8 mouse cellular contexts compared by ENCODE assay signal in the genomic region with DNA sequence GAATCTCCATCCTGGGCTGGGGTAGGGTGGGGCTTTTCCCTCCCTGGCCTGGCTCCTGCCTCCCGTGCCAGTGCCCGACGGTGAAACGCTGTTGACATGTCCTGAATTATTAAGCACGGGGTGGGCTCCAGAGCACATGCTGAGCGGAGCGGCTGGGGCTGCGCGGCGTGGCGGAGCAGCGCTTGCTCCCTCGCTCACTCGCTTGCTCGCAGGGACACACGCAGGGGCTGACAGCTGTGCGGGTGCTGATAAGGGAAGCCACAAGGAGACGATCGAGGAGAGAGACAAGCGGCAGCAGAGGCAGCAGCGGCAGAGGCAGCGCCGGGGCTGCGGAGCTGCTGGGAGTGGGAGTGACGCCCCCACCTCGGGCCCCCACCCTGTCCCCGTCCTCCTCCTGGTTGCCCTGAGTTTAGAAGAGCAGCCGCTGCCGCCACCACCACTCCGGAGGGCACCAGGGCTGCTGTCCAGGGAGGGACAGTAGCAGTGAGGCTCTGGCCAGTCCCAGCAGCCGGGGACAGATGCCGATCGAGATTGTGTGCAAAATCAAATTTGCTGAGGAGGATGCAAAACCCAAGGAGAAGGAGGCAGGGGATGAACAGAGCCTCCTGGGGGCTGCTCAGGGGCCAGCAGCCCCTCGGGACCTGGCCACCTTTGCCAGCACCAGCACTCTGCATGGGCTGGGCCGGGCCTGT. TPM values are rescaled to one million over a fixed set of nuclear protein-coding genes. Genes with fewer than 3 reads are reported as not detected.
DNase-seq lines count a peak whose midpoint lies in the region; ATAC-seq lines count a peak whose summit lies in the region.

Gene Asic4 (plus strand): TSS at position 123 of the 692 bp plus-strand sequence.

- H3K4me1 ChIP-seq in heart, embryonic 16.5 days (ENCODE audit: control insufficient read depth, insufficient read depth, low read length) = peaks cover 42% of the 10 kb centered on the region
- H3K4me1 ChIP-seq in hindbrain, embryonic 11.5 days (replicated peaks; ENCODE audit: control insufficient read depth, insufficient read depth, low read length) = peaks cover 44% of the 10 kb centered on the region

- no peaks in the 10 kb centered on the region for H3K36me3 ChIP-seq in heart, embryonic 16.5 days (ENCODE audit: control insufficient read depth, insufficient read depth)
- H3K36me3 ChIP-seq in hindbrain, embryonic 11.5 days (ENCODE audit: control insufficient read depth, insufficient read depth, low read length) = peaks cover 2% of the 10 kb centered on the region; the same call in 1 of the 2 replicates

- H3K9me3 ChIP-seq in heart, embryonic 16.5 days (replicated peaks; ENCODE audit: control insufficient read depth, low read length) = no peaks in the 10 kb centered on the region
- H3K9me3 ChIP-seq in hindbrain, embryonic 11.5 days (ENCODE audit: control insufficient read depth, low read length) = no peaks in the 10 kb centered on the region

- H3K9ac ChIP-seq in heart, embryonic 16.5 days (ENCODE audit: low read length) = peak within 1 kb of the TSS; percentile 57; the same call in 1 of the 2 replicates
- H3K9ac ChIP-seq in hindbrain, embryonic 11.5 days (ENCODE audit: low read depth, low read length) = peak within 1 kb of the TSS; percentile 55

- DNase-seq in heart, postnatal 4 days = no peak
- peak; percentile 25 for DNase-seq in R1 (ENCODE audit: low read depth, low spot score)
- peak; percentile 62 for DNase-seq in hindbrain, embryonic 11.5 days (ENCODE audit: low spot score)
- no peak for DNase-seq in urinary bladder, postnatal 4 days (ENCODE audit: low spot score in 2 of 2)
- no peak for DNase-seq in ovary, postnatal 14 days (ENCODE audit: low spot score)
- DNase-seq in adrenal gland, postnatal 25 days = no peak

- 1% methylated on average over 35 of the region's 35 CpGs for WGBS in heart, embryonic 16.5 days
- WGBS in hindbrain, embryonic 11.5 days = 1% methylated on average over 35 of the region's 35 CpGs

- peak within 1 kb of the TSS; percentile 60 for H3K4me2 ChIP-seq in heart, embryonic 16.5 days (ENCODE audit: low read depth, low read length)
- H3K4me2 ChIP-seq in hindbrain, embryonic 11.5 days (replicated peaks; ENCODE audit: low read depth, low read length) = peak within 1 kb of the TSS; percentile 71

- H3K27ac ChIP-seq in heart, embryonic 16.5 days (ENCODE audit: low read length) = no peak within 1 kb of the TSS
- H3K27ac ChIP-seq in hindbrain, embryonic 11.5 days (ENCODE audit: low read depth, low read length) = peak within 1 kb of the TSS; percentile 60

- H3K4me3 ChIP-seq in heart, embryonic 16.5 days (ENCODE audit: low read length) = peak within 1 kb of the TSS; percentile 38
- H3K4me3 ChIP-seq in hindbrain, embryonic 11.5 days (ENCODE audit: low read depth, low read length) = peak within 1 kb of the TSS; percentile 34

- peaks cover 79% of the 10 kb centered on the region for H3K27me3 ChIP-seq in heart, embryonic 16.5 days (ENCODE audit: control insufficient read depth, insufficient read depth, low read length)
- peaks cover 34% of the 10 kb centered on the region for H3K27me3 ChIP-seq in hindbrain, embryonic 11.5 days (ENCODE audit: control insufficient read depth, insufficient read depth, low read length)

- ATAC-seq in heart, embryonic 16.5 days (replicated peaks; ENCODE audit: extremely low read depth, insufficient read depth, low FRiP score) = no peak
- ATAC-seq in hindbrain, embryonic 11.5 days (ENCODE audit: low FRiP score) = no peak
- 0 out of 2 replicates have a peak, but pooled peaks have one; percentile 39 for ATAC-seq in megakaryocyte, adult 5-6 weeks (ENCODE audit: poor library complexity, severe bottlenecking)

RNA-seq across cellular contexts. Expression of gene Asic4, which starts in this region (rescaled TPM):
- 0.08 and 0.27 TPM in 2 replicates for polyA plus RNA-seq in heart, embryonic 16.5 days (2015; fragmentation: Nextera tagmentation; extraction: Ambion mirVana)
- not detected for total RNA-seq in heart, postnatal 4 days (2021)
- 1.9 and 4.4 TPM in 2 replicates for polyA plus RNA-seq in hindbrain, embryonic 11.5 days (2014; fragmentation: Nextera tagmentation; extraction: Ambion mirVana)
- total RNA-seq in megakaryocyte, adult 5-6 weeks (2015) = not detected in 2 replicates
- not detected in 2 replicates for total RNA-seq in megakaryocyte, adult 5-6 weeks (2017)
- total RNA-seq in adrenal gland, postnatal 25 days (2021) = 4.8 and 6.9 TPM in 2 replicates

Comparison
In these comparisons a context has a peak if more than half of its experiments do, and no peak if none do; other contexts are left out.
1. Peak in ATAC-seq in megakaryocyte, adult 5-6 weeks; RNA of the gene not detected or under 1 TPM.
2. DNase-seq: peak in R1 (single experiment) and hindbrain, embryonic 11.5 days (single experiment); none in heart, postnatal 4 days (single experiment), urinary bladder, postnatal 4 days (0 of 2), ovary, postnatal 14 days (single experiment) and adrenal gland, postnatal 25 days (single experiment).